Mouse (Mus musculus): ENCODE data around the gene Txlna. TPM values are rescaled to one million over a fixed set of nuclear protein-coding genes. Genes with fewer than 3 reads are reported as not detected.

The Txlna gene
- total RNA-seq, 2 experiments from 2014 or later = 34.1 to 39.7 TPM

GRCm38 (mm10) chr4:129608426-129609025 is 32.3 kb downstream of the Txlna start:
- intact Hi-C loops (cut with DNase I) = loop anchor here (1.0 to 10.0 kb wide), 3 partner anchors 23 to 114 kb away; partner anchors contain the start of genes Fam229a and Tssk3
- DNase-seq = peak; percentile 87 to 92

- intact Hi-C loops (cut with DNase I) = loop anchor here (10.0 kb wide), 1 partner anchor 106 kb away; the partner anchor contains the start of genes Fam229a and Tssk3
- peak; percentile 89 to 91 for DNase-seq
These were observed 40.4 kb downstream of the Txlna start, which contains the start of the genes Eif3i and Tmem234 for GRCm38 (mm10) chr4:129600233-129601158. Eif3i (minus strand) TSS chr4:129600648. Tmem234 (plus strand) TSS chr4:129600668.

GRCm38 (mm10) chr4:129588865-129589264 is 52.0 kb downstream of the Txlna start:
- intact Hi-C loops (cut with DNase I) = no loop called here
- DNase-seq = no peak

- intact Hi-C loops (cut with DNase I) = no loop called here
These were observed 53.9 kb downstream of the Txlna start for GRCm38 (mm10) chr4:129586943-129587342.

GRCm38 (mm10) chr4:129585773-129586172 is 55.1 kb downstream of the Txlna start:
- no peak for DNase-seq
- intact Hi-C loops (cut with DNase I) = loop anchor here (1.0 kb wide), 1 partner anchor 23 kb away; no protein-coding TSS in a partner anchor

More at GRCm38 (mm10) chr4:129586943-129587342, 53.9 kb downstream of the Txlna start:
- no peak for DNase-seq

GRCm38 (mm10) chr4:129584884-129585608 is 55.8 kb downstream of the Txlna start:
- intact Hi-C loops (cut with DNase I) = loop anchor here (1.0 kb wide), 1 partner anchor 23 kb away; no protein-coding TSS in a partner anchor

GRCm38 (mm10) chr4:129584370-129584769 is 56.5 kb downstream of the Txlna start:
- no peak for DNase-seq
- intact Hi-C loops (cut with DNase I) = no loop called here

More at GRCm38 (mm10) chr4:129584884-129585608, 55.8 kb downstream of the Txlna start:
- DNase-seq = peak; percentile 87 to 91

- no peak for DNase-seq
- intact Hi-C loops (cut with DNase I) = no loop called here
These were observed 58.6 kb downstream of the Txlna start for GRCm38 (mm10) chr4:129582251-129582650.

- DNase-seq = no peak
- intact Hi-C loops (cut with DNase I) = no loop called here
These were observed 60.5 kb downstream of the Txlna start for GRCm38 (mm10) chr4:129580347-129580746.

GRCm38 (mm10) chr4:129578466-129578865 is 62.4 kb downstream of the Txlna start, which contains the start of gene Fam167b:
Fam167b (minus strand) TSS chr4:129578549.
- intact Hi-C loops (cut with DNase I) = no loop called here
- DNase-seq = peak; percentile 48 to 60

GRCm38 (mm10) chr4:129577688-129578087 is 63.2 kb downstream of the Txlna start:
- no peak for DNase-seq
- intact Hi-C loops (cut with DNase I) = no loop called here

- DNase-seq = peak; percentile 69 to 73
- intact Hi-C loops (cut with DNase I) = no loop called here
These were observed 63.9 kb downstream of the Txlna start for GRCm38 (mm10) chr4:129576863-129577491.

Small RNA genes within 50 kb of the gene (microRNA-seq; reads per million reads assigned to microRNA genes)
- gene Mir7016 = 0.24 to 1.4 reads per million in 2 experiments

Other genes starting within 250 kb of the Txlna start
- gene Zbtb8b, start 200.2 kb downstream of the Txlna start, total RNA-seq (2021) = under 1 TPM; 0.29 to 0.52 TPM
- gene Bsdc1, start 179.5 kb downstream of the Txlna start, total RNA-seq (2021) = 10 to 100 TPM; 35.9 to 38.2 TPM
- not detected for gene Tssk3, start 150.0 kb downstream of the Txlna start, total RNA-seq (2021)
- gene Fam229a, start 149.9 kb downstream of the Txlna start, total RNA-seq (2021) = not detected
- gene Marcksl1, start 127.5 kb downstream of the Txlna start, total RNA-seq (2021) = 10 to 100 TPM; 42.3 to 63.4 TPM
- 10 to 100 TPM; 35.1 to 38.1 TPM for gene Hdac1, start 98.4 kb downstream of the Txlna start, total RNA-seq (2021)
- gene Lck, start 67.4 kb downstream of the Txlna start, total RNA-seq (2021) = 1 to 10 TPM; 2.1 to 3.9 TPM
- gene Fam167b, start 62.5 kb downstream of the Txlna start, total RNA-seq (2021) = 1 to 10 TPM; 1.7 to 1.9 TPM
- gene Eif3i, start 40.4 kb downstream of the Txlna start, total RNA-seq (2021) = 100 to 1,000 TPM; 143 to 144 TPM
- gene Tmem234, start 40.4 kb downstream of the Txlna start, total RNA-seq (2021) = 10 to 100 TPM; 61.7 to 63.5 TPM
- gene Dcdc2b, start 26.8 kb downstream of the Txlna start, total RNA-seq (2021) = under 1 TPM; 0.52 to 0.84 TPM
- 10 to 100 TPM; 13.1 to 18.2 TPM for gene Iqcc, start 22.0 kb downstream of the Txlna start, total RNA-seq (2021)
- gene Ccdc28b, start 17.1 kb downstream of the Txlna start, total RNA-seq (2021) = 10 to 100 TPM; 35.0 to 41.0 TPM
- 10 to 100 TPM; 73.5 to 75.9 TPM for gene Kpna6, start 31.7 kb upstream of the Txlna start, total RNA-seq (2021)
- 1 to 10 TPM; 4.6 to 6.2 TPM for gene Tmem39b, start 55.8 kb upstream of the Txlna start, total RNA-seq (2021)
- gene Khdrbs1, start 101.2 kb upstream of the Txlna start, total RNA-seq (2021) = 10 to 100 TPM; 67.8 to 76.8 TPM
- 100 to 1,000 TPM; 243 to 271 TPM for gene Ptp4a2, start 170.2 kb upstream of the Txlna start, total RNA-seq (2021)